Mouse (Mus musculus) midbrain, embryonic 13.5 days (tissue): Measurements from ENCODE around the gene Tbc1d10b. TPM values are rescaled to one million over a fixed set of nuclear protein-coding genes. Genes with fewer than 3 reads are reported as not detected.

ENCODE experiments used
- ATAC-seq: fragments of 200-750 bp; cut with Nextera tagmentation; 2 replicates; pipeline ENCODE4 v1.8.0; 2017; ENCODE audit warnings: mild to moderate bottlenecking, moderate TSS enrichment, moderate library complexity
- H3K27ac ChIP-seq: fragments of 300-500 bp; sonication (generic); 2 replicates; pipeline ENCODE4 v1.5.1; 2015; ENCODE audit warnings: inconsistent platforms, mild to moderate bottlenecking, moderate library complexity
- H3K27me3 ChIP-seq: fragments of 300-500 bp; sonication (generic); 2 replicates; pipeline ENCODE4 v1.6.1; 2015; ENCODE audit warnings: mild to moderate bottlenecking, inconsistent platforms
- H3K36me3 ChIP-seq: fragments of 300-500 bp; sonication (generic); 2 replicates; pipeline ENCODE4 v1.6.1; 2015; ENCODE audit warnings: mild to moderate bottlenecking, inconsistent platforms
- H3K4me1 ChIP-seq: fragments of 300-500 bp; sonication (generic); replicated peaks from 2 replicates; pipeline ENCODE4 v1.6.1; 2015; ENCODE audit warnings: inconsistent platforms
- H3K4me2 ChIP-seq: fragments of 300-500 bp; sonication (generic); replicated peaks from 2 replicates; pipeline ENCODE4 v1.6.1; 2015; ENCODE audit warnings: moderate library complexity, mild to moderate bottlenecking, inconsistent platforms
- H3K4me3 ChIP-seq: fragments of 300-500 bp; sonication (generic); replicated peaks from 2 replicates; pipeline ENCODE4 v1.5.1; 2015; ENCODE audit warnings: mild to moderate bottlenecking, inconsistent platforms
- H3K9ac ChIP-seq: fragments of 300-500 bp; sonication (generic); replicated peaks from 2 replicates; pipeline ENCODE4 v1.6.1; 2015; ENCODE audit warnings: mild to moderate bottlenecking, inconsistent platforms
- H3K9me3 ChIP-seq: fragments of 300-500 bp; sonication (generic); 2 replicates; pipeline ENCODE4 v1.6.1; 2016; ENCODE audit warnings: mild to moderate bottlenecking, inconsistent platforms
- WGBS: fragments of 180-500 bp; shearing (Covaris S2); methylation state at CpG from one replicate; pipeline ENCODE4 v1.1.7; 2015; 5-methylcytosine and 5-hydroxymethylcytosine counted together
- polyA plus RNA-seq: library from polyadenylated mRNA; unstranded; fragments of >200 nt; fragmentation: Nextera tagmentation; extraction: Ambion mirVana; gene quantifications from 2 replicates; pipeline ENCODE4 v1.2.1, GENCODE M21; 2015

Tbc1d10b gene
- polyA plus RNA-seq, 1 experiment from 2014 or later: 30.7 TPM

GRCm38 (mm10) chr7:127223106-127223505, 14.8 kb upstream of the Tbc1d10b start:
- no peak overlapping the region for H3K27ac ChIP-seq
- no peak overlapping the region for H3K9ac ChIP-seq
- peaks cover 5% of the 10 kb centered on the region; the same call in 1 of the 2 replicates for H3K36me3 ChIP-seq
- no peaks in the 10 kb centered on the region for H3K4me1 ChIP-seq
- 97% methylated on average over 3 of the region's 3 CpGs for WGBS
- no peak for ATAC-seq
- H3K27me3 ChIP-seq: no peaks in the 10 kb centered on the region
- no peak overlapping the region for H3K4me2 ChIP-seq
- H3K4me3 ChIP-seq: no peak overlapping the region
- no peaks in the 10 kb centered on the region for H3K9me3 ChIP-seq

- H3K9me3 ChIP-seq: no peaks in the 10 kb centered on the region
- no peak overlapping the region for H3K4me3 ChIP-seq
- H3K27ac ChIP-seq: no peak overlapping the region
- ATAC-seq: no peak
- no peak overlapping the region for H3K9ac ChIP-seq
- WGBS: 89% methylated on average over 6 of the region's 6 CpGs
- no peaks in the 10 kb centered on the region for H3K4me1 ChIP-seq
- no peak overlapping the region for H3K4me2 ChIP-seq
- peaks cover 4% of the 10 kb centered on the region; the same call in 1 of the 2 replicates for H3K36me3 ChIP-seq
- no peaks in the 10 kb centered on the region for H3K27me3 ChIP-seq
These were observed 12.2 kb upstream of the Tbc1d10b start for GRCm38 (mm10) chr7:127220440-127220839.

GRCm38 (mm10) chr7:127218670-127219069, 10.4 kb upstream of the Tbc1d10b start:
- peaks cover 3% of the 10 kb centered on the region; the same call in 1 of the 2 replicates for H3K4me1 ChIP-seq
- H3K9me3 ChIP-seq: no peaks in the 10 kb centered on the region
- no peak overlapping the region for H3K4me3 ChIP-seq
- no peak for ATAC-seq
- H3K27ac ChIP-seq: no peak overlapping the region
- 0 out of 2 replicates have a peak, but pooled peaks cover 8% of the 10 kb centered on the region for H3K27me3 ChIP-seq
- H3K36me3 ChIP-seq: peaks cover 2% of the 10 kb centered on the region; the same call in 1 of the 2 replicates
- no peak overlapping the region for H3K9ac ChIP-seq
- 95% methylated on average over 4 of the region's 4 CpGs for WGBS
- H3K4me2 ChIP-seq: no peak overlapping the region

GRCm38 (mm10) chr7:127217901-127218642, 9.8 kb upstream of the Tbc1d10b start:
- 85% methylated on average over 10 of the region's 10 CpGs for WGBS
- Histone ChIP-seq H3K9ac (no peak overlapping the region), H3K36me3 (peaks cover 2% of the 10 kb centered on the region; the same call in 1 of the 2 replicates), H3K4me3 (no peak overlapping the region), H3K27me3 (0 out of 2 replicates have a peak, but pooled peaks cover 8% of the 10 kb centered on the region), H3K4me1 (peaks cover 3% of the 10 kb centered on the region; the same call in 1 of the 2 replicates), H3K27ac (no peak overlapping the region), H3K9me3 (no peaks in the 10 kb centered on the region), H3K4me2 (no peak overlapping the region)
- ATAC-seq: no peak

GRCm38 (mm10) chr7:127217475-127217874, 9.2 kb upstream of the Tbc1d10b start:
- Histone ChIP-seq H3K27me3 (0 out of 2 replicates have a peak, but pooled peaks cover 8% of the 10 kb centered on the region), H3K36me3 (no peaks in the 10 kb centered on the region), H3K4me1 (peaks cover 3% of the 10 kb centered on the region; the same call in 1 of the 2 replicates), H3K4me2 (no peak overlapping the region), H3K9me3 (no peaks in the 10 kb centered on the region), H3K4me3 (no peak overlapping the region), H3K27ac (no peak overlapping the region), H3K9ac (no peak overlapping the region)
- ATAC-seq: no peak
- 90% methylated on average over 6 of the region's 6 CpGs for WGBS

- no peak overlapping the region for H3K9ac ChIP-seq
- 91% methylated on average over 5 of the region's 5 CpGs for WGBS
- no peaks in the 10 kb centered on the region for H3K9me3 ChIP-seq
- no peak overlapping the region for H3K4me2 ChIP-seq
- peaks cover 3% of the 10 kb centered on the region; the same call in 1 of the 2 replicates for H3K4me1 ChIP-seq
- no peak overlapping the region for H3K27ac ChIP-seq
- H3K36me3 ChIP-seq: no peaks in the 10 kb centered on the region
- H3K4me3 ChIP-seq: no peak overlapping the region
- 0 out of 2 replicates have a peak, but pooled peaks cover 8% of the 10 kb centered on the region for H3K27me3 ChIP-seq
- ATAC-seq: no peak
These were observed 8.0 kb upstream of the Tbc1d10b start for GRCm38 (mm10) chr7:127216307-127216706.

- H3K27me3 ChIP-seq: 0 out of 2 replicates have a peak, but pooled peaks cover 8% of the 10 kb centered on the region
- H3K27ac ChIP-seq: no peak overlapping the region
- WGBS: 23% methylated on average over 33 of the region's 33 CpGs
- peak overlapping the region; percentile 22 for H3K4me3 ChIP-seq
- peaks cover 3% of the 10 kb centered on the region; the same call in 1 of the 2 replicates for H3K4me1 ChIP-seq
- no peaks in the 10 kb centered on the region for H3K36me3 ChIP-seq
- H3K4me2 ChIP-seq: peak overlapping the region; percentile 46
- peak; percentile 53 for ATAC-seq
- no peaks in the 10 kb centered on the region for H3K9me3 ChIP-seq
- peak overlapping the region; percentile 29; the same call in 1 of the 2 replicates for H3K9ac ChIP-seq
These were observed 7.0 kb upstream of the Tbc1d10b start for GRCm38 (mm10) chr7:127214981-127215871.

GRCm38 (mm10) chr7:127214521-127214920, 6.3 kb upstream of the Tbc1d10b start:
- H3K4me2 ChIP-seq: peak overlapping the region; percentile 46; the same call in 1 of the 2 replicates
- H3K36me3 ChIP-seq: no peaks in the 10 kb centered on the region
- 0 out of 2 replicates have a peak overlapping the region, but pooled peaks have one; percentile 29 for H3K9ac ChIP-seq
- H3K9me3 ChIP-seq: no peaks in the 10 kb centered on the region
- no peak for ATAC-seq
- no peak overlapping the region for H3K27ac ChIP-seq
- H3K4me3 ChIP-seq: no peak overlapping the region
- H3K27me3 ChIP-seq: 0 out of 2 replicates have a peak, but pooled peaks cover 8% of the 10 kb centered on the region
- H3K4me1 ChIP-seq: peaks cover 9% of the 10 kb centered on the region
- WGBS: 27% methylated on average over 21 of the region's 21 CpGs

GRCm38 (mm10) chr7:127213930-127214329, 5.7 kb upstream of the Tbc1d10b start:
- no peak overlapping the region for H3K9ac ChIP-seq
- no peaks in the 10 kb centered on the region for H3K36me3 ChIP-seq
- H3K27ac ChIP-seq: no peak overlapping the region
- ATAC-seq: no peak
- no peak overlapping the region for H3K4me3 ChIP-seq
- H3K9me3 ChIP-seq: no peaks in the 10 kb centered on the region
- 67% methylated on average over 12 of the region's 12 CpGs for WGBS
- H3K4me2 ChIP-seq: no peak overlapping the region
- H3K27me3 ChIP-seq: 0 out of 2 replicates have a peak, but pooled peaks cover 8% of the 10 kb centered on the region
- H3K4me1 ChIP-seq: peaks cover 10% of the 10 kb centered on the region

- Histone ChIP-seq H3K27me3 (0 out of 2 replicates have a peak, but pooled peaks cover 8% of the 10 kb centered on the region), H3K9me3 (no peaks in the 10 kb centered on the region), H3K27ac (no peak overlapping the region), H3K36me3 (no peaks in the 10 kb centered on the region), H3K9ac (no peak overlapping the region), H3K4me3 (no peak overlapping the region), H3K4me2 (no peak overlapping the region), H3K4me1 (peaks cover 10% of the 10 kb centered on the region)
- 26% methylated on average over 7 of the region's 7 CpGs for WGBS
- no peak for ATAC-seq
These were observed 5.2 kb upstream of the Tbc1d10b start for GRCm38 (mm10) chr7:127213485-127213884.

- Histone ChIP-seq H3K4me2 (no peak overlapping the region), H3K4me3 (no peak overlapping the region), H3K27ac (no peak overlapping the region), H3K4me1 (peaks cover 11% of the 10 kb centered on the region), H3K36me3 (no peaks in the 10 kb centered on the region), H3K27me3 (0 out of 2 replicates have a peak, but pooled peaks cover 8% of the 10 kb centered on the region), H3K9me3 (no peaks in the 10 kb centered on the region), H3K9ac (no peak overlapping the region)
- WGBS: 94% methylated on average over 12 of the region's 12 CpGs
- ATAC-seq: no peak
These were observed 4.4 kb upstream of the Tbc1d10b start for GRCm38 (mm10) chr7:127212432-127213250.
